Mouse (Mus musculus) right cerebral cortex, postnatal 14 days (tissue): Measurements from ENCODE around the gene Klc1.
"Not testable (repeated sequence)": the region's sequence is repeated elsewhere in the genome, so short reads cannot be mapped to it uniquely, and the experiment has no call there.

ENCODE experiments used
- DNase-seq: peaks from one replicate; pipeline ENCODE4 v3.0.0; 2022

Klc1 gene

DNA sequence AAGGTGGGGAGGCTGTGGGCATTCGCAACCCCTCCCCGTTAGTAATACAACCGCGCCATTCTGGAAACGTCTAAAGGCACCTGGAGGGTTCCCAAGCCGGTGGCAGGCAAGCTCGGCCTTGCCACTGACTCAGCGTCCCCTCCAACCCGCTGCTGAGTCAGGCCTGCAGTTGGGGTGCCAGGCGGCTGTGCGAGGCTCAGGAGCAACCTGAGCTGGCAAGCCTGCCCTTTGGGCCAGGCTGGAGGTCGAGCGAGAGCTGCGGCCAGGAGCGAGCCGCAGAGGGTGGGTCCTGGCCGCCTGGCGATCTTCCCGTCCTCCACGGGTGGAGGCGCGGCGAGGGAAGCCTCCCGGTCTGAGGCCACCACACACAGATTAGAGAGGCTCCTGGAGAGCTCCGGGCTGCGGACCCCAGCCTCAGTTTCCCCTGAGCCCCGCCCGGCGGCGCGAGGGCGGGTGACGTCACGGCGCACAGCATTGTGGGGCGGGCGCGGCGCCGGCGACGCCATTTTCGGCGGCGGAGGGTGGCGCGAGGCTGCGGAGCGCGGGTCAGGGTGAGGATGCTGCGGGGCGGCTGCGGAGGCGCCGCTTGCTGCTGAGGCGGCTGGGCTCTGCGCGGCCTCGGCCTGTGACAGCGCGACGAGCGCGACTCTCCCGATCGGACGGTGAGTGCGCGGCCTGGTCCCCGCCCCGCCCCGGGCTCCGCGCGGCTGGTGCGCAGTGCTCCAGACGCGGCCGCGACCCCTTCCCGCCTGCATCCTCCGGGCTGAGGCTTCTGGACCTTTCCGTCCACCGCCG is at the start of gene Klc1:
Gene Klc1, plus strand, starts transcription at position 469 of the 795 bp plus-strand sequence.
- DNase-seq, result peak; percentile 84

DNA sequence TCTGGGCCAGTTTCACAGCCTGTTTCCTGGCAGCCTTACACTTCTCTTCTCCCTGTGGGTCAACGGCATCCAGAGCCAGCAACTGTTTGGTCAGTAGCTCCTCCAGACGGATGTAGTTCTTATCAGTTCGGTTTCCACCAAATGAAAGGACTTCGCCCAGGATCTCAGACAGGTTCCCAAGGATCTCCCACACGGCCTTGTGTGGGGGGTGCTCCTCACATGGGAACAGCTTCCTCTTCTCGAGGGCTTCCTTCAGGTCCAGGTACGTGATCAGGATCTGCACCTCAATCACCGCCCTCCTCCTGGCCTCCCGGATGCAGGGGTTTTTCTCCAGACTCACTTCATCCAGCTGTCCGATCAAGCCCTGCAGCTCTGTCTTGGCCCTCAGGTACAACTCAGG is 48.6 kb upstream of the Klc1 start:
- DNase-seq, result no peak

DNA sequence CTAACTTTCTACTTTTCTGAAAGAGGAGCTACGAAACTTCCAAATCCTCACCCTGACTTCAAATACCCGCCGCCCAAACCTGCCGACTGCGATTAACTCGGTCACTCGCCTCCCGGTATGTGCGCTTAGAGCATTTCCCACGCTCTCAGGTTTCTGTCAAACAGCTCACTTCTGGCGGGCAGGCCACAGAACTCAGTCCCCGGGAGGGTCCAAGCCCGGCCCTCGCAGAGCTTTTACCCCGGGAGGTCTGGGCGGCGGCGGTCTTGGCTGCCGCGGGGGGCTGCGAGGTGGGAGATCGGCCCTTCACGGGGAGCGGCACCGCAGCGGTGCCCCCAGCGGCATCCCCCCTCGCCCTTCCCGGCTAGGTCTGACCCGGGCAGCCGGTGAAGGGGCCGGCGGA is 46.2 kb upstream of the Klc1 start:
- no peak for DNase-seq

DNA sequence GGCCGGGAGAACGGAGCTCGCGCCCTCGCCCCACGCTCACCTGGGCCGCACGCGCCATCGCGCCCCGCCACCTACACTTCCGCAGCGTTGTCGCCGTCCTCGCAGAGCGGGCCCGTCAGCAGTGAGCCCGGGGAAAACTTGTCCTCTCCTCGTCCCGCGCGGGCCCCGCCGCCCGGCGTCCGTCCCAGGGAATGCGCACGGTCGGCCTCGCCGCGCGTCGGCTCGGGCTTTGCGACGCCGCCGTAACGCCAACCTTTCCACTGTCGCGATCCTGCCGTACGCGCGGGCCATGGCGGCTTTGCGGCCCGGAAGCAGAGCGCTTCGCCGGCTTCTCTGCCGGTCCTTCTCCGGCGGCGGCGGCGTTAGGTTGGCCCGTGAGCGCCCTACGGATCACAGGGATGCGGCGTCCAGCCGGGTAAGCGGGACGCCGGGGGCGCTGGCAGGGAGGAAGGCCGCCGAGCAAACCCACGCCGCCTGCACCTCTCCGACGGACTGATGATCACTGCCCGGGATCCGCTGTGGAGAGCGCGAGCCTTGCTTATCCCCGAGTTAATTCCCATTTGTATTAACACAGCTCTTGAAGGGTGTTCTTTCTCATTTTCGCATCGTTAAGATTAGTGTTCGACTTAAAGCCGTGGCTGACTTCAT is 45.5 kb upstream of the Klc1 start, which contains the start of the genes Bag5 and Apopt1:
Gene Bag5, minus strand, starts transcription at position 254 of the 648 bp plus-strand sequence.
Gene Apopt1, plus strand, starts transcription at position 258 of the 648 bp plus-strand sequence.
- peak; percentile 89 for DNase-seq

DNA sequence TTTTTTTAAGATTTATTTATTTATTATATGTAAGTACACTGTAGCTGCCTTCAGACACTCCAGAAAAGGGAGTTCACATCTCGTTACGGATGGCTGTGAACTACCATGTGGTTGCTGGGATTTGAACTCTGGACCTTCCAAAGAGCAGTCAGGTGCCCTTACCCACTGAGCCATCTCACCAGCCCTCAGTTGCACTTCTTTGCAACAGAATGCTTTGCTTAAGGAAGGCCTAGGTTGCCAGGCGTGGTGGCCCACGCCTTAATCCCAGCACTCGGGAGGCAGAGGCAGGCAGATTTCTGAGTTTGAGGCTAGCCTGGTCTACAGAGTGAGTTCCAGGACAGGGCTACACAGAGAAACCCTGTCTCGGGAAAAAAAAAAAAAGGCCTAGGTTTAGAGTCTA is 44.8 kb upstream of the Klc1 start:
- DNase-seq, result not testable (repeated sequence)

DNA sequence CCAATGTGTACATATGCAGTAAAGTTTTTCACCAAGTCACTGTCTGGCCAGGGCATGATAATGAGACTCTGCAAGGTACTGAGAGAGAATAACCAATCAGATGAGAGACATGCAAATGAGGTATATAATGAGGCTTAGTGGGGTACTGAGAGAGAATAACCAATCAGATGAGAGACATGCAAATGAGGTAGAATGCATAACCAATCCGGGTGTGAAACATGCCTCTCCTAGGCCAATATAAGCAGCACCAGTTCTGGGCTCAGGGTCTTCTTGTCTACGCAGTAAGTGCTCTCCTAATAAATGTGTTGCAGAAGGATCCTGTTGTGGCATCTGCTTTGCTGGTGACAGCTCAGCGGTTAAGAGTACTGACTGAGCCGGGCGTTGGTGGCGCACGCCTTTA is 42.1 kb upstream of the Klc1 start:
- DNase-seq, result no peak

DNA sequence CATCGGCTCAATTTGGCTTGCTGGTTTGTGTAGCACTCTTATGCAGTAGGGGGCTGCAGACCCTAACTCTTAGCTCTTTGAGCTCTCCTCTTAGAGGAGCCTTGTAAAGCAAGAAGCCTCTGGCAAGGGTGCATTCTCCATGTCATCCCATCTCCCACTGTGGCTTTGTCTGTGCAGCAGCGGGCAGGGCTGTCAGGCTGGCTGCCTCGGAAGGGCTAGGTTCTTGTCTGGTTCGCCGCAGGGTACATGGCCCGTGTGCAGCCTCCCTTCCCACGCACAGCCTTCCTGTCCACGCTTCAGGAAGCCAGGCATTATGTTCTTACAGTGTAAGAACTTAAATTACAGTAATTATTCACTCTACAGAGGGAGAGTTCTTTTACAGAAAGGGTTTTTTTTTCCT is 40.0 kb upstream of the Klc1 start:
- DNase-seq, result no peak

DNA sequence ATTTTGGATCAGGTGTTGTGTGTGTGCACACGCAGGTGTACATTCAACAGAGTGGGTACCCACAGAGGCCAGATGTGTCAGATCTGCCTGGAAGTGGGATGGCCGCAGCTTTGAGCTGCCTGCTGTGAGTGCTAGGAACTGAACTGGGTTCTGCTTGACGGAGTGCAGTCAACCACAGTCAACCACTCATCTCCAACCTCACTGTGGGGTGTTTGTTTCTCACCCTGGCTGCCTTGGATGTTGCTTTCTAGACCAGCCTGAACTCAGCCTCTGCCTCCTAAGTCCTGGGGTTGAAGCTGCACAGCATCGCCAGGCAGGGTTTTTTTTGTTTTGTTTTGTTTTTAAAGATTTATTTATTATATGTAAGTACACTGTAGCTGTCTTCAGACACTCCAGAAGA is 38.4 kb upstream of the Klc1 start:
- no peak for DNase-seq

DNA sequence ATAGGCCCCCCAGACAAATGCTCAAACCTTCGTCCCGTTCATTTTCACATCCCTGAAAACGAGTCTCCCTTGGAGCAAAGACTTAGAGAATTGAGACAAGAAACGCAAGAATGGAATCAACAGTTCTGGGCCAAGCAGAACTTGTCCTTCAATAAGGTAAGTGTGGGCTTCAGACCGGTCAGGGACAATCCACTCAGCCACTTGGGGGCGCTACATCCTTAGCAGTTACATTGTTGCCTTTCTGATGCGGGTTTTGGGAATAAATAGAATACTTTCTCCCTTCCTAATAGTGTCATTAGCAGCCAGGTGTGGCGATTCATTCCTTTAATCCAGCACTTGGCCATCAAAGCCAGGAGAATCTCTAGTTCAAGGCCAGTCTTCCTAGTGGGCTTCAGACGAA is 36.0 kb upstream of the Klc1 start:
- peak; percentile 79 for DNase-seq

DNA sequence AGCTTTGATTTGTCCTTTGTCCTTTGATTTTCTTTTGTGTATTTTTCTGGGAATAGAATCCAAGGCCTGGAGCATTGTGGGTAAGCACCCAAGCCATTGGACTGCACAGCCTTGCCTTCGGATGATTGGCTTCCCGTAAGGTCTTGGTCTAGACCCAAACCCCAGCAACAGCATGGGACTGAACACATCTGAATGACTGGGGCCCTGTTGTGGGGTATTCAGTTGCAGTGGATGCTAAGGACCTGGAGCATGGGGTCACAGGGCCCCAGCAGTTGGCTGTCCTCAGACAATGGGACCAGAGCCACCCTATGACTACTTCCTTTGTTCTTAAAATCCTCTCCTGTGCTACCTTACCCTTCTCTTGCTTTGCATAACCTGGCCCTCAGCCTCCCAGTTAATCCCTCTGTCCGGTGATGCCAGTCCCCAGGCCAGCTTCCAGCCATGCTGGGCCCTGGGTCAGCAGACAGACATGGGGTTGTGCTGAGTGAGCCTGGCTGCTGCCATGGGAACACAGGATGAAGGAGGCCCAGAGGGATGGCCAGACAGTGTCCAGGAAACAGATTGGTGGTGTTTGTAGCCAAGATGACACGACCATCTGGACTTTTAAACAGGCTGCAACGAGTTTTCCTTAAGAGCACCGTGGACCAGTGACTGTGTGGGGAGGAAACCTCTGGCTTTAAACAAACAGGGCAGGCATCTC is 33.9 kb upstream of the Klc1 start:
- DNase-seq, result no peak

DNA sequence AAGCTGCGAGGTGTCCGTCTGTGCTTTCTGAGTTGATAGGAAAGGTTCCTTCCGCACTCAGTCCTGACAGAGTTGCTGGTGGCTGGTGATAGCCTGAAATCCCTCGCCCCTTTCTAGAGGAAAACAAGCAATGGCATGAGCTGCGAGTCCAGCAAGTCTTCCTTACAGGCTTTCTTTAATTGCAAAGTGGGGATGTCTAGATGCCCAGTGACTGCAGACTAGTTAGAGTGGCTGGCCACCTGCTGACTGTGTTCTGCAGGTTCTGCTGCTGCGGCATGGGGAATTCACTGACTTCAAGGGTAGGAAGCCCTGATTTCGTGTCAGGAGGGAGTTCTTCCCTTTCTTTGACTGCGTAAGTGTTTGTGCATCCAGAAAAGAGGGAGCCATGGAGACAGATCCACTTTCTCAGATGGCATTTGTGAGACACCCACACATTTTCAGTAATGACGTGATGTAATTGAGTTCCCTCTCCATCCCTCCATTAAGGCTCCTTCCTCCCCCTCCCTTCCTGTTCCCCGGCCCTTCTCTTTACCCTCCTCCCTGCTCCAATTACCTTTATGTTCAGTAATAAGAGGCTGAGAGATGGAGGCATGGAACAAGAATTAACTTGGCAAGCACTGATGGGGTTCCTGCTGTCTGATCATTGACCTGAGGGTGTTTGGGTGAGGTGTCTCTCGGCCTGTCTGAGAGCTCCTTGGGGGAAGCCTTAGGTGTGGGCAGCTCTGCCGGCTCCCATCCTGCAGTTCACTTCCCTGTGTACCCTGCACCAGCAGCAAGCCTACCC is 33.1 kb upstream of the Klc1 start:
- DNase-seq, result no peak

DNA sequence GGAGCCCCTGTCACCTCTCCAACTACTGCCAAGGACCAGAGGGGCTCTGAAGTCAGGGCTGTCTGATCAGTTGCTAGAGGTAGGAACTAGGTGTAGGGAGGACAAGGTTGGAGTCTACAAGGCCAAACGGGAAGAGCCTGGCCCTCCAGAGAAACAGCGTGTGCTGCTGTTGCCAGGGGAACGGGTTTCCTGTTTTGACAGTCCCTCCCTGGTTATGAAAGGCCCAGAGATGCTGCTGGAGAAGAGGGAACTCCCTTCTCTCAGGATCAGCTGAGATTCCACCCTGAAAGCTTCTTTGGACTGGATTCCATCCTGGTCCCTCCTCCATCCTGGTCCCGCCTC is 32.6 kb upstream of the Klc1 start:
- peak; percentile 32 for DNase-seq

DNA sequence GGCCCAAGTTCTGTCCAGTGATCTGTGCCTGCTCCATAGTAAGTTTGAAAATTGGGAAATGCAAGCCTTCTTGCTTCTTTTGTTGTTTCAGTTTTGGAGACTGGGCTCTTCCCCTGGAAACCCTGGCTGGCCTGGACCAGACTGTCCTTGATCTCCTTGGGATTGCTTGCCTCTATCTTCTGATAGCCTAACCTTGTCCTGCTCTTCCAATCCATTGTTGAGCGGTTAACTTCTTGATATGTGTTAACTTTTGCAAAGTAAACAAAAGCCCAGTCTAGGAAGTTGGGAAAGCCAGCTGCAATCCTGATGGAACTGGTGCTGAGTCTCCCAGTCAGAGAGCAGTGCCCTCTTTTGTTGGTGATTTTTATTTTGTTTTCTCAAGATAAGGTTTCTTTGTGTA is 30.7 kb upstream of the Klc1 start:
- no peak for DNase-seq

DNA sequence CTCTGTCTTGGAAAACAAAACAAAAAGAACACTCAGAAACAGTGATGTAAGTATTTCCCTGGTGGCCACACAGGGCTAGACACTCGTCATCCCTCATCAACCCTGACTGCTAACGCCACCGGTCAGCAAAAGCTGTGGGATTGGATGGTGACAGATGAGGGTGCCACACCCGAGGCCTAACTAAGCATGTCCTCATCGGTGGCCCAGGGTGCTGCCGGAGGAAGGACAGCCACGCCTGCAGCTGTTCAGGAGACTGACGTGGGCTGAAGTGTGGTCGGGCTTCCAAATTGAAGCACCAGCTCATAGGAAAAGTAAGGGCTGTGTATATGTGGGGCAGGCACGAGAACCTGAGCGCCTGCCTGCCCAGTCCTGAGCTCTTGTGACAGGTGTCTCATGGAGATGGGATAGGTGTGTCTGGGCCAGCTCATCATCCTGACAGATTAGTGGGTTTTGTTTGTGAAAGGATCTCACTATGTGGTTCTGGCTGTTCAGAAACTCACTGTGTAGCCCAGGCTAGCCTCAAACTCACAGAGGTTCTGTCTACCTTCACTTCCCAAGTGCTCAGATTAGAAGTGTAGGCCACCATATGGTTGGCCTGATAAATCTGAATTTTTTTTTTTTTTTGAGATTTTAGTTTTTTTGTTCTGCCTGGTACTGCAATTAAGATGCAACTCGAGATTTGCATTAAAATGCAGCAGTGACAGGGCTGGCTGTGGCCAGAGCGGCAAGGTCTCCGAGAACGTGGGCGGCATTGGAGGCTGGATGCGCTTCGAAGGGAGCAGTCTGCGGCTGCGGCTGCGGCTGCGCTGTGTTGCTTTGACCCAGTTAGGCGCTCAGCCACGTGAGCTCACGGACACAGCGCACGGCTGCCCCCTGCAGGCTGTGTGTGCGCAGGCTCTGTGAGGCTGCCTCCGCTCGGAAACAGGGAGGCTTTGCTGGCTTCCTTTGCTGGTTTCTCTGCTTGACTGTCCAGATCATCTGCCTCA is 26.5 kb upstream of the Klc1 start:
- DNase-seq, result peak; percentile 92

DNA sequence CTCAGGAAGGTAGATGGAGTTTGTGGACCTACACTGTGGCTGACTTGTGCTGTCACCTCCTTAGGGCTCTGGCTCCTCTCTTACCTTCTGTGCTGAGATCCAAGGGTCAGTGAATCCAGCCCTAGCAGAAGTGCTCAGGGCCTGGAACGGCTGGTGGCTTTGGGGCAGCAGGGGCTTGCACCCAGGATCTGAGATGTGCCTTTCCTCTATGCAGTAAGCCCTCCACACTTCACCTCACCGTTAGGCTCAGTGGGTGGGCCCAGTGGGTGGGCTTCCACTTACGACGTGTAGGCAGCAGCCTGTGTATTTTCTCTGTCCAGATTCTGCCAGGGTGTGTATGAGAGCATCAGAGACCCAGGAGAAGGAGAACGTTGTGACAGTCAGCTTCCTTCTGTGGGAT is 25.7 kb upstream of the Klc1 start:
- DNase-seq, result no peak

DNA sequence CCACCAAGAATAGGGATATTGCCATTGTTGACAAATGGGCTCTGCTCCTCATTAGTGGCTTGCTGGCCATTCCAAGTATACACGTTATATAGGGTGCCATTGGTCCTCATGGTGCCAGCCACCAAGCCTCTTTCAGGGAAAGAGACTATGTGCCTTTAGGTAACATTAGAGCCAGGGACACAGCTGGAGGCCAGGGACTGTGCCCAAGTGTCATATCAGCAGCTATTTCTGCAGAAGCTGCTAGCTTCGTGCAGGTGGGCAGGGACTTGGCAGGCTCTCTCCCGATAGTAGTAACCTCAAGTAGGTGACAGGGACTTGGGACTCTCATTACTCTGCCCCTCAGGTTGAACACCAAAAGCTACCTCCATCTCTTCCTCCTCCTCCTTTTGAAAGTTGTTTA is 23.7 kb upstream of the Klc1 start:
- DNase-seq, result no peak

DNA sequence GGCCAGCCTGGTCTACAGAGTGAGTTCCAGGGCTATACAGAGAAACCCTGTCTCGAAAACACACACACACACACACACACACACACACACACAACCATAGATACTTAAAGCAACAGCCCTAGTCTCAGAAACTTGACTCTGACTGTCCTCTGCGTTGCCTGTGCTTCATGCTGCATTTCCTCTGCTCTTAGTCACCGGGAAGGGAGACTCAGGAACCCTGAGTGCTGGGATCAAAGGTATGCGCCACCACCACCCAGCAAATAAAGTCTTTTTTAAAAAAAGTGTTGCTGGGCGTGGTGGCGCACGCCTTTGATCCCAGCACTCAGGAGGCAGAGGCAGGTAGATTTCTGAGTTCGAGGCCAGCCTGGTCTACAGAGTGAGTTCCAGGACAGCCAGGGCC is 22.0 kb upstream of the Klc1 start:
- DNase-seq, result not testable (repeated sequence)

DNA sequence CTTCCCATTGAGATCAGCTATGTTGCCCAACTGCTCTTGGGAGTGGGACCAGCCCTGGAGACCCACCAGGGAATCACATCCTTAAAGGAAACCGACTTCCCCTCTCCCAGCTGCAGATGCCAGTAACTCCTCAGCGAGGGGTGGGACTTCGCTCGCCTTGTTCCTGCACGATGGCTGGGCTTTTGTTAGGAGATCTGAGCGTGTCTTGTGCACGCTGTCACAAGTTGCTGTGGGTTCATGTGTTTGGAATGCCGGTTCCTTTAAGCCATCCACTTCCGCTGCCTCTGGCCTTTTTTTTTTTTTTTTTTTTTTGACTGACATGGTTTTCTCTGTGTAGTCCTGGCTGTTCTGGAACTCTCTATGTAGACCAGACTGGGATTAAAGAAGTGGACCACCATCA is 21.3 kb upstream of the Klc1 start:
- DNase-seq, result no peak

DNA sequence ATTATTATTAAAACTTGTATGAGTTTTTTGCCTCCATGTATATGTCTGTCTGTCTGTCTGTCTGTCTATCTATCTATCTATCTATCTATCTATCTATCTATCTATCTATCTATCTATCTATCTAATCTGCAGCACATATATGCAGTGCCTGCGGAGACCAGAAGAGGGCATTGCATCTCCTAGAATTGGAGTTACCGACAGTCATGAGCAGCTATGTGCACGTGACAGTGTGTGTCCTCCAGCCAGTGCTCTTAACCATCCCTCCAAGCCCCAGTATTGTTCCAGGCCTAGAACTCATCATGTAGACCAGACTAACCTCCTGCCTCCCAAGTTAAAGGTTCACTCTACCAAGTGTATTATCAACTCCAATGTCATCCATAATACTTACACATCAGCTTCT is 19.9 kb upstream of the Klc1 start:
- peak; percentile 72 for DNase-seq

DNA sequence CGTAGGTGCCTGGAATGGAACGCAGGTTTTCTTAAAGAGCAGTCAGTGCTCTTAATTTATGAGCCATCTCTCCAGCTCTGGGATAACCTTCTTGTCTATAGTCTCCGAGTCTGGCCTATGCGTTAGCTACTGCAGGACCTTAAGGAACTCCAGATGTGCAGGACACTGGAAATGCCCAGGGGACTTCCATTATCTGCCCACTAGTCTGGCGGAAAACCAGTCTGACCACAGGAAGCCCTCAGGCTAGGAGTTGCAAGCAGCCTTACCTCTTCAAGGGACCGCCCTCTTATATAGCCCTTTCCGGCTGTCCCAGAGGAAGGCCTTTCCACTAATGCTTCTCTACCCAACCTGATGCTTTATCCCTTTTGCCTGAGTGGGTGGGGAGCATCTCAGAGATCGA is 17.3 kb upstream of the Klc1 start:
- no peak for DNase-seq

DNA sequence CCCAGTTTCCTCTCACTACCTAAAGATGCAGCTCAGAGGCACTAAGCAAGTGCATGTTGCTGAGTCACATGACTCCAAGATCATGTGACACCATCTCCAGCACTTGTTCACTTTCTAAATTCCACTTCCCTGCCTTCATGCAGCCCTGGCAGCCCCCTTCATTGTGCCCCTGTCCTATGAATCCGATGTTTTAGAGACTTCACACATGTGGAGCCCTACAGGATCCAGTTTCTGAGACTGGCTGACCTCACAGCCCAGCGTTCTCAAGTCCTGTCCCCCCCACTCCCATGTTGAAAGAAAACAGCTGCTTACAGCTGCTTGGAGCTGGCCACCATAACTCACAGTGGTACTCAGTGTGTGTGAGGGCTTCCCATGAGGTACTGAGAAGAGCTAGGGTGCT is 15.2 kb upstream of the Klc1 start:
- no peak for DNase-seq

DNA sequence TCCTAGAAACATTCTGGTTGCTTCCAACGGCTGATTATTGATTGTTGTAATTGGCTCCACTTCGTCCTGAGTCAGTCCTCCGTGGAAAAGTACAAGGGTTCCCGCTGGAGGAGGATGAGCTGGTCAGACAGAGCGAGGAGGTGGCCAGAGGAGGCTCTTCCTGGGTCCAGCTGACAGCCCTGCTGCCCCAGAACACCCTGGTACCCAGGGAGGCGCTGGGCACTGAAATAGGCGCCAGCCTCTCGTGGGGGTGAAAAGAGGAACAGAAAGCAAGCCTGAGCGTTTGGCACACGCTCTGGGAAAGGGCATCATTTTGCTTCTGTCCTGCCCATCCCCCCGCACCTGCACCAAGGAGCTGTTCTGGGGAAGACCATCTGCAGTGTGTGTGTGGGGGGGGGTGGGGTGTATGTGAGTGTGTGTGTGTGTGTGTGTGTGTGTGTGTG is 14.6 kb upstream of the Klc1 start:
- DNase-seq, result no peak
